Mouse (Mus musculus) gastrocnemius, adult 8-10 months (tissue): ENCODE measurements around the gene Trim2. TPM values are rescaled to one million over a fixed set of nuclear protein-coding genes. Genes with fewer than 3 reads are reported as not detected.

ENCODE experiments used
- DNase-seq, 2 experiments: peaks; one replicate each; pipeline ENCODE4 v3.0.0; 2022; ENCODE audit warnings: low spot score in 2 of 2
- total RNA-seq, 4 experiments: library from RNA; stranded (reverse); gene quantifications; 2 replicates each; pipeline ENCODE4 v1.2.4; 2022

Gene Trim2
- total RNA-seq, 4 experiments from 2014 or later = 0.92 to 3.0 (median 1.8) TPM

DNA sequence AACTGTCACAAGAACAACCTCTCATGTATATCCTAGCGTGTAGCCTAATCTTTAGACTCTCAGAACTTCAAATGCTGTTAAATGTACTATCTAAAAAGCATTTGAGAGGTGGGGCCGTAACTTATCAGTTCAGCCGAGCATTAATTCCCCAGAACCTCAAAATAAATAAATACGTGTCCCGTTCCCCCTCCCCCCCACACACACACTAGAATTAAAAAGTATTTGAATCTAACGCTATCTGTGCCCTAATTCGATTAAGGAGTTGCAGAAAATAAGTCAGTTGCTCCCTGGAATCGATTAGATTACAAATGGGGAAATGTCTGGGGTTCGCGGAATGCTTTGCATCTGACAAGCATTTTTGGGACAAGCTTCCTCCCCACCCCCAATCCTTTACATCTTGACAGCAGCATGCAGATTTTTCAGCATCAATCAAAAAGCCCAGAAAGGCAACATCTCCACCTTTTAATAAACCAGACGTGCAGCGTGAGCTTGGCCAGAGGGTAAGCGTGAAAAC, 48.1 kb downstream of the Trim2 start:
- DNase-seq = no peak

DNA sequence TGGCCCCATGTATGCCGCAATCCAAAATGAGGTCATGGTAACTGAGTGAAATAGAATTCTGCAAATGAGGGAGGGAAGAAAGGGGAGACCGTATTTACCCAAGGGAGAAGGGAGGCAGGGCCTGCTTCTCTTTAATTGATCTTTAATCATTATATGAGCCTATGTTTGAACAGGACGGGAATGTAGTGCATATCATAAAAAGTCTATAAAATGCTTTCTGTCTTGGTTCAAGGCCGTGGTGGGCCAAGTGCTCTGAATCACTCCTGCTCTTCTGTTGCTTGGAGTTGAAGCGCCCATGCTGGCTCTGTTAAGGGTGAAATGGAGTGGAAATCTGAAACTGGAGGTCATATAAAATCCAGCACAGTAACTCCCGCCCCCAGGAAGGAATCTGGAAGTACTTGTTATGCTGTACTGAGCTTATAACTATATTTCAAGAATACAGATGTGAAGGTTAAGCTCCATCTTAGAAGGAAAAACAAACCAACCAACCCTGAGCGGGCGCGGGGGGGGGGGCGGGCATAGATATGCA, 48.6 kb downstream of the Trim2 start:
- DNase-seq = no peak

DNA sequence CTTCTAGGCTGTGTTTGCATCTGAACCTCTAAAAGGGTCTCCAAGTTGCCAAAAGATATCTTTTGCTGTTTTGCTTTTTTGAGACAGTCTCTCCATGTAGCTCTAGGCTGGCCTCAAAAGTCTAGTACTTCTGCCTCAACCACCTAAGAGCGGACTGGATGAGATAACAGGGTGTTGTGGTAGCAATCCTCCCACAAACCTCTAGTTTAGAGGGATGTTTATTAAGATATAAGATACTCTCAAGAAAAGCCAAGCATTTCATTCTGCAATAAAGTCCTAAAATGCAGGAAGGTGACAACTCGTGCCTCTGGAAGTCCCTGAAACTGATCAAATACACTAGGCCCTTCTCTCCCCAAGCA, 52.2 kb downstream of the Trim2 start:
- DNase-seq = no peak

DNA sequence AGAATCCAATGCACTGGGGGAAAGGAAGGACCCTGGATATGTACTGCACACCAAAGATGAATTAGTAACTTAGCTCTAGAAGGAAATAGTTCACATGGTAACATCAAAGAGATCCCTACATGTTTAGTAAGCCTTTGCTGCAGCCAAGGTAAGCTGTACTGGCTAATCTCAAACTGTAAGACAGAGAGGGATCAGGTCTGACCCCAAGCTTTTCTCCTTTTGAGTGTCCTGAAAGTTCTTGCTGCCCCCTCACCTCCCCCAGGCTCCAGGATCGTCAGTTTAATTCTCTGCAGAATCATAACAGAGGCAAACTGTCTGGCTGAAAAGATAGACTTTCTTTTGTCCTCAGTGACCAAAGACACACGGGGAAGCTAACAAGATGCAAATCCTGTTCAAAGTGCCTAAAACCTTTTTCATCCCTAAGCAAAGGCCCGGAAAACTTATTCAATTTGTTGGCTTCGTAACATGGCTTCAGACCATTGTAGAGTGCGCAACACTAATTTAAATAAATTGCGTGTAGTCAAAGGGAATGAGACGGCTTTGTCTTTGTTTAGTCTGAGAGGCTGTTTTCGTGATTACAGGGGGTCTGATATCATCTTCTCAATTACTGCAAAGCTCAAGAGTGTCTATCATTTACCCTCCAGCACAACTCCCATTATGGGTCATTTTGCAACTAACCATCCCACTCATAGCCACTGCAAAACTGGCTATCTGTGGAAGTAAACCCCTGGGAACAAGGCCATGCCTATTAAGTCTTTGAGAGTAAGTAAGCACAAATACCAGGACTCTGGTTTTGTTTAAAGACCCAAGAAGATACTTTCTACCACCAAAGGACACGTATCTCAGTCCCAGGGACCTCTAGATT, 52.8 kb downstream of the Trim2 start:
- no peak for DNase-seq

DNA sequence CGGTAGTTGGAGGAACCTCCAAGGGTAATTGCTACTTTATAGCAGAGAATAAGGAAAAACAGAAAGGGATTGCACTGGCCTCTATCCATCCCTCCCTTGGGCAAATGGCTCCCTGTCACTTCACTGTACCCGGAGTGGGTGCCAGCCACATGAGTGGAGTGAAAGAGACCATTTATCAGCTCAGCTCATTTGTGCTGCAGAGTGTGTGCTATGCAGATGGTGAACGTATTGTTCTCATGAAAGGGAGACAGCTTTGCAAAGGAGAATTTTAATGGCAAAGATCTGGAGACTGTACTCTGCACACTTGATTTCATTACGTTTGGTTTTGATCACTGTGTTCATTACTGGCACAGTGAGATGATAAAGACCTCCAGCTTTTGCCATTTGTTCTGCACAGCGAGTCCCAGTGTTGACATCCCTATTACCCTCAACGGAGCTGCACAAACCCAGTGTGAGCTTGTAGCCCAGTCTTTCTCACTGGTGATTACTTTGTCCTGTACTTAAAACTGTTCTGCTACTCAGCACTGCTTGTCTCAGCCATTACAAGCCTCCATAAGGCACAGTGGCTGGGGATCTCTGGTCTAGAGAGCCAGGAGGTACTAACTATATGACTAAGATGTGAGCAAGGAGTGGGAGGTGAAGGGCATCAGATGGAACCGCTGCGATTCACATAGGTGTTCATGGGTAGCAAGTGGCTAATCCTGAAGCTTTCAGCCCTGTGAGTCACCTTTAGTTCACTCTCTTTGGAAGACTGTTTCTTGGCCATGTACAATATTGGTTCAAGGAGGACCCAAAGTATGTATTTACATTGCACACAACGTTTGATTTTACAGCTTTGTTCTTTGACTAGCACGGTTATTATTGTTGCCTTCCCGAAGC, 53.7 kb downstream of the Trim2 start:
- DNase-seq = no peak

DNA sequence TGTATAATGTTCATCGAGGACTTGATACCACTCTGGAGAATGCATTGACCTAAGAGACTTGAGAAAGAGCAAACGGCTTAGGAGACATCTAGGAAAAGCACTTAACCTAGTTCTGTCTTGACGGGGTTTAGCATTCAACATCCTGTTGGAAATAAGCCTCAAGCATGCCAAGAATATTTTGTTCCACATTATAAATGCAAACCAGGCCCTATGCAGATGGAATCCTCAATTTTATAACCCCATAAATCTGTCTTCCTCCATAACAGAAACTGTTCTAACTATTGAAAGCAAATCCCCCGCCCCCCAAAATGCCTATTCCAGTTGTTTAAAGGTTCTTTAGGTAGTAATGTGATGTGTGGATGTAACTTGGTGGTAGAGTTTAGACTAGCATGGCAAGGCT, 55.0 kb downstream of the Trim2 start:
- DNase-seq = no peak

DNA sequence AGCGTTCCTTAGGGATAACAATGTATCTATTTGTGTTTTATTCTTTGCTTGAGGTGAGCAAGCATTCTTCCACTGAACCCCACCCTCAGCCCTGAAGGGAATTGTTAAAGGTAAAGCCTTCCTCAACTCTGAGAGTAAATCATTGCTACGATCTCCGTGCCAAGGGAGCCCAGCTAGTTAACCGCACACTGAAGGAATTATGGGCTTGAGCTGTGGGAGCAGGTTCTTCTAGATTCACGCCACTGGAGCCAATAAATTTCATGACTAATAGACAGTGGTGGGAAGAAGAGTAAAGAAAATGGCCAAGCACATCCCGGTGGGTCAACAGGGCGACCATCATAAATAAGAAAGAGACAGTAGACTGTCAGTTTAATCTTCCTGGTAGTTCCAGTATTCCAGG, 56.4 kb downstream of the Trim2 start:
- DNase-seq = no peak

DNA sequence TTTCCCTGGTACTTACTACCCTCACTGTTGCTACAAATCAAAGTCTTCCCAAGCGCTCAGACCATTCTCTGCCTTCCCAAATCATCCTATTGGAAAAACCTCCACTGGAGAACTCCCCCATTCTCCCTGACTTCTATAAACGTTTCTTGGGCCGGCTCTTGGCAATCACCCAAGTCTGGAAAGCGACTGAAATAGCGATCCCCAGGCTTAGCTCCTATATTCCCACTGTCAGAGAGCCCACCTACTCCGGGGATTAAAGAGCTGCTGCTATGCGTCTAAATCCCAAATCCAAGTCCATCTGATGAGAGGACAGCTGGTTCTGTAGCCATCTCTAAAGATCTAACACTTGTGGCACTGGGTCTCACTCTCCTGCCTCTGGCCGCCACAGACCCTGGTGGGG, 58.9 kb downstream of the Trim2 start:
- DNase-seq = no peak

DNA sequence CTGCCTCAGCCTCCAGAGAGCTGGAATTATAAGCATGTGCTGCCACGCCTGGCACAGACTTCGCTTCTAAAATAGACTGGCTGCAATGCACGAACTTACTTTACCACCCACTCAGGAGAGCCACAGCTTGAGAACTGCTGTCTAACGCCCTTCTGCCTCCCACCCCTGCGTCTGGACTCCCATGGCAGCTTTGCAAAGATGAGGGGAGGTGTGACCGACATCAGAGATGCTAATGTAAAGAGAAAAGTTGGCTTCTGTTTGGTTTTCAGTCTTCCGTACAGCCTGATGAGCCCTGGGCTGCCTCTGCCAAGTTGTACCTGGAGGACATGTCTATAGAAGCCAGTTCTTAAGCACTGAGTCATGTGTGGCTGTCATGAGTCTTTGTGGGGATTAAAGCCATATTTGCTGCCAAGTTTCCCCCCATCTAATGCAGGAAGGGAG, 60.2 kb downstream of the Trim2 start:
- no peak for DNase-seq

DNA sequence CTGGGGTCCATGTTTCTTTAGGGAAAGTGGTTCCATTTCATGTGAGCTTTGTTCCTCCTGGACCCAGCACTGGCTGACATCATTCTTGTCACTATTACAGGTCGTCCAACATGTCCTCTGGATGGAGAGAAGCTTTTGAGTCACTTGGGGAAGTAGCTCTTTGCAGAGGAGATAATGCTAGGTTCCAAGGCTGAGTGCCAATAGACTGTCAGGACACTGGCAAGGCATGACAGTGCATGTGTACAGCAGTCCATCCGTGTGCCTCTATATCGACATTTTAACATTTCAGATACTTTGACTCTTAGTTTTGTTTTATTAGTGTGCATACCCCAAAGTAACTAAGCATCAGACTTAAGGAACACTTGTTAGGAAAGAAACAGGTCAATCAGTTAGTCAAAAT, 63.6 kb downstream of the Trim2 start:
- DNase-seq = no peak

DNA sequence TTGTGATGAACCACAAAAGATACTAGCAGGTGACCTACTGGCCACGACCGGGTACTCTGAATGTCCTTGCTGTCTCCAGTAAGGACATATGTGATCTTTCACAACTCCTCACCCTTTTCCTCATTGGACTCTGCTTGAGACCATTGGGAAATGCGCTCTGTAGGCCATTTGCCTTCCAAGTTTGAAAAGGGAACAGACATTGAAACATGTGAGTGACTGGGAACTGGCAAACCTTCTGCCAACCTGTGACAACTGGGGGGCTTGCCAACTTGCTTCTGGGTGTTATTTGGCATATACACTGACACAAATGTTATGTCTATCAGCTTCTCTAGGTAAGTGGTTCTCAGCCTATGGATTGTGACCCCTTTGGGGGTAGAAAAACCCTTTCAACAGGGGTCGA, 64.2 kb downstream of the Trim2 start:
- no peak for DNase-seq

DNA sequence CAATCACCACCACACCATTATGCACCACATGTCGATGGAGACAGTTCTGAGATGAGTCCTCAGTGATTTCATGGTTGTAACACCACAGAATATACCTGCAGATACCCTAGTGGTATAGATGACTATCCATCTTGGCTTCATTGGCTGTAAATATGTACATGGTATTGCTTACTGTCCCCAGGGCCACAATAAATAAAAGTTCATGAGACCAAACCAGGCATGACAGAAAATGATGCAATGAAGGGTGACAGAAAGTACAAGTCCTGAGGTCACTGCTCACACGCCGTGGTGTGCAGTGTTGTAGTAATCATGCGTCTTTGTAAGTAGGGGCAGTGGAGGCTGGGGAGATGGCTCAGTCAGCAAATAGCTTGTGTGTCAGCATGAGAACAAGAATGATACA, 65.6 kb downstream of the Trim2 start:
- no peak for DNase-seq

DNA sequence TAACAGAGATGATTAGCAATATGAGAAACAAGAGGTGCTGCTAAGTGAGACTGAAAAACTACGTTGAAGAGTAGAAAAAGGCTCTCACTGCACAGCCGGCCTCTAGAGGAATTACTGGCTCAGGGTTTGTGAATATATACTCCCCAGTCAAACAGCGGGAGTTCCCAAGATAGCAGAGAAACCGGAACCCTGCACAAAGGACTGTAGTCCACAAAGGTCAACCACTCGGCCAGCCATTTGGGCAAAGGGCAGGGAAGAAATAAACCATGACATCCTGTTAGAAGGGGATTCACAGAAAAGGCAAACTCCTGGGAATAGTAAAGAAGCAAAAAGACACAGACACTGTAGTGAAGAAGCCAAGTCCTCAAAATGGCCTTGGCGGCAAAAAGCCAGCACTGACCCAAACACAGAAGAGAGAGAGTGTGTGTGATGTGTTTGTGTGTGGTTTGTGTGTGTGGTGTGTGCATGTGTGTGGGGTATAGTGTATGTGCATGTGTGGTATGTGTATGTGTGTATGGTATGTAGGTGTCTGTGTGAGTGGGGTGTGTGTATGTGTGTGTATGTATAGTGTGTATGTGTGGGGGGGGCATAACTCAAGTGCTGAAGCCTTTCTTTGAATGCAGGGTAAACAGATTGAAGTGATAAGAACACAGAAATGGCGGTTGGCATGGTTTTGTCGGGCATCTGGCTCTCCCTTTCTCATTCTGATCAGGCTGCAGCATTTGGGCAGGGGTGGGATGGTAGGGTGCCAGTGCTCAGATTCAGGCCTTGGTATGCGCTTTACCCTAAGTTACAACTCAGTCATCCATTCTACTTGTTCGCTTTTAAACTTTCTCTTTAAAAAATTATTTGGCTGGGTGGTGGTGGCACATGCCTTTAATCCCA, 71.0 kb downstream of the Trim2 start:
- DNase-seq = no peak

DNA sequence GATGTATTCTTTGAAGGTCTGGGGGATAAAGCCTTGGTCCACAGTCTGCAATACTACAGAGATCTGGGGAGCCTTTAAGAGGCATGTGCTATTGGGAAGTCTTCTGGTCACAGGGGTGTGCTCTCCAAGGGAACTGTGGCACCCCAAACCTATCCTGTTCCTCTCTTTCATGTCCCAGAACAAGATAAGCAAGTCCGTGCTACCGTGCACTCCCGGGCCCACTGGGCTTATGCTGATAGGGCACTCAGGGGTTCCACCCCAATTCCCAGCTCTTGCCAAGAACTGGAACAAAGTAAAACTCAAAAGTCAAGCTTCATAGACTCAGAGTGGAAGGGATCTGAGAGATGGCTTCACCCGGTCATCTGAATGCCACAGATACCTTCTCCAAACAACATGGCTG, 72.1 kb downstream of the Trim2 start:
- DNase-seq = no peak

DNA sequence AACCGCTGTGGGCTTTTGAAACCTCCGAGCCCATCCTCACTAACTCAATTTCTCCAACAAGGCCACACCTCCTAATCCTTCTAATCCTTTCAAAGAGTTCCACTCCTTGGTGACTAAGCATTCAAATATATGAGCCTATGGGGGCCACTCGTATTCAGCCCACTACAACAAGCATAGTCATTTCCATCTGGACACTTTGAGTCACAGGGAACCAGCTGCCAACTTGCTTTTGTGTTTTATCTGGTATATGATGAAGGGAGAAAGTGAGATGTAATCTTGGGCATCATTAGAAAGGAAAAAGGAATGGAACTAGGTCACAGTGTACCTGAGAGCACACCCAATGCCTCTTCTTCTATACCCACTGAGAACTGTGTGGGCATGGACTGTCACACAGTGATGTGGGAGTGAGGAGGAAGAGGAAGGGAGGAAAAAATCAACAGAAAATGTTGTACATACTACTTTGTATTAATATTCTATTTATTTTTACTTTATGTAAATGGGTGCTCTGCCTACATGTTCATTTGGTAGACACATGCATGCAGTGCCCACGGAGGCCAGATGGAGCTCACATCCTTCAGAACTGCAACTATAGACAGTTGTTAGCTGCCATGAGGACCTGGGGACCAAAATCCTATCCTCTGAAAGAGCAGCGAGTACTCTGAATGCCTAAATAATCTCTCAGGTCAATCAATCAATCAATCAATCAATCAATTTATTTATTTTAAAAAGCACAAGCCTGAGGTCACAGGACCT, 72.8 kb downstream of the Trim2 start:
- DNase-seq = no peak

DNA sequence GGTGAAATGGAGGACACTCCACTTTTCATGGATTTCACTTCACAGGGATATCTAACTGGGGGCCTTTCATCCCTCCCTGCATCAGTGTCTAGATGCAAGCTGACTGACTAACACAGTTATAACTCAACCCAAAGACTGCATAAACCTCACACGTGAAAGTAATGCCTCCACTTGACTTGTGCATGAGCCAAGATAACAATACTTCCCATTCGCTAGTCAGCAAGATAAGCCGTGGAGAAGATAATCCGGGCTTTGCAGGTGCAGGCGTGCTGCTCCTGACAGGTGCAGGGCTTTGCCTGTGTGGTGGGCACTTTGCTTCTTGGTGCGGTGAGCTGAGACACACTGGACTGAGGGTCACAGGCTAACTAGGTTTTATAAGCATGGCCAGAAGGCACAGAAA, 74.4 kb downstream of the Trim2 start:
- DNase-seq = no peak

DNA sequence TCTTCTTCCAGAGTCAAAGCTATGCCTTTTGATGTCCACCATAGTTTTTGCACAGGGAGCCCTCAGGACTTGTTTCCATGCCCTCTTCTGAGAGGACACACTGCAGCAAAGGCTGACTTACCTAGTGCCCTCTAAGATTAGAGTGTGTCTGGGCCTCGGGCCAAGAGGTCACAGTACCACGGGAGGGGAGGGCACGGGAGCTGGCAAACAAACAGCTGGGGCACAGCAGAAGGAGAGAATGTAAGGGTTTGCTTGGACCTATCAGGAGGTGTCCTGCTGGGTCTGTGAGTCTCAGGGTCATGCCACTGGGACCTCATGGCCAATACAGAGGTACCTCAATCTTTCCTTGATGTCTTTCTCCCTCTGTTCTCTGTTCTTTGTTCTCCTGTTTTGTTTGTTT, 75.7 kb downstream of the Trim2 start:
- DNase-seq = no peak

DNA sequence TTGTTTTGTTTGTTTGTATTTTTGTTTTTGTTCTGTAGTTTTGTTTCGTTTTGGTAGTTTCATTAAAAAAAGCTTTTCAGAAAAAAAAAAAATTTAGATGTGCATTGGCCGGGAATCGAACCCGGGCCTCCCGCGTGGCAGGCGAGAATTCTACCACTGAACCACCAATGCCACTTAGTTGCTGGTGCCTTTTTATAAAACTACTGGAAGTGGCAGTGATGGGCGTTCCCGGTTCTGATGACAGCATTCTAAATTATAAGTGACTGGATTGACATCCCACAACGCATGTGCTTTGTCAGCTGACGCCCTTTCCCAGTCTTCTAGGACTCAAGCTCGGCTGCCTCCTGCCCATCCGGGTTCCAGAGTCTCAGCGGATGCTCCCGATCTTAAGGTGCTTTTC, 77.8 kb downstream of the Trim2 start:
- peak in 1 of 2 experiments; percentile 20 for DNase-seq

DNA sequence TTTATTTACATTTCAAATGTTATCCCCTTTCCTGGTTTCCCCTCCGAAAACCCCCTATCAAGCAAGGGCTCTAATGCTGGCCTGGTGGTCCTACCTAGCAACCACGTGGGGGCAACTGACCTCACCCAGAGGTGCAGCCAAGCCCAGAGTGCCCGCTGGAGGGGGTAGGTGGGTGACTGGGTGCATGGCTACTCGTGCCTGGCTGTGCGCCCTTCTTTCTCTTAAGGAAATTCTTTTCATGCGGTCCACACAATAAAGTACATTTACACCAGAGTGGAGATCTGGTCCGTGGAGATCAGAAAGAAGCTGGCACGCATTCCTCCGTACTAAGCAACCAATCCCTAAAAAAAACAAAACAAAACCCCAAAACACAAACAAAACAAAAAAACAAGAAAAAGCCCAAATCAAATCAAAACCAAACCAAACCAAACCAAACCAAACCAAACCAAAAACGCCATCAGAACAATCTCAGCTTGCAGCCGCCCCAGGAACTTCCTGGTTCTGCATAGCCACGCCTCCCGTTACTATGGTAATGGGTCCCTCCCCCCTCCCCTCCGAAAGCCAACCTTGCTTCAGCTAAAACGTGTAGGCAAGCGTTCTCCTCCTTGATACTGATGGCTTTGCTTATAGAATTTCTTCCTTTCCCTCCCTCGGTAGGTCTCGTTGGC, 78.3 kb downstream of the Trim2 start:
- DNase-seq = no peak

DNA sequence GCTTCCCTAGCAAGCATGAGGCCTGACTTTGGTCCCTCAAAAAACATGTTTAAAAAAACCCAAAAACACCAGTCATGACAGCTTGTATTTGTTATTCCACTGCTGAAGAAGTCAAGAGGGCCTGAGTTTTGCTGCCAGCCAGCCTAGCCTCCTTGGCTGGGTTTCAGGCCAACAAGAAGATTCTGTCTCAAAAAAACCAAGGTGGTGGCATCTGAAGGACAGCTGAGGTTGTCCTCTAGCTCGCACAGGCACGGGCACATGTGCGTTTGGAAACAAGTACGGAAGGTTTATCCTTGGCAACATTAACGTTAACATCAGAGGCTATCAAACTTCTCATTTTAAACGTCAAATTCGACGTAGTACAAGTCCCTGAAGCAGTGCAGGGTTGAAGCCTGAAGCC, 79.0 kb downstream of the Trim2 start:
- no peak for DNase-seq
